Mouse (Mus musculus) forebrain, embryonic 11.5 days (tissue): ENCODE data around the gene Clec2g. TPM values are rescaled to one million over a fixed set of nuclear protein-coding genes. Genes with fewer than 3 reads are reported as not detected.
"Not testable (repeated sequence)": the region's sequence is repeated elsewhere in the genome, so short reads cannot be mapped to it uniquely, and the experiment has no call there.

Experiments used
- ATAC-seq: fragments of 200-750 bp; cut with Nextera tagmentation; replicated peaks from 2 replicates; pipeline ENCODE4 v1.8.0; 2017; ENCODE audit warnings: moderate TSS enrichment; ENCODE audit not compliant: low FRiP score
- DNase-seq: peaks from one replicate; pipeline ENCODE4 v3.0.0-alpha.2; 2017; ENCODE audit warnings: low spot score
- H3K27ac ChIP-seq: fragments of 300-500 bp; sonication (generic); 2 replicates; pipeline ENCODE4 v1.5.1; 2014; ENCODE audit warnings: low read depth, low read length
- H3K27me3 ChIP-seq: fragments of 300-500 bp; sonication (generic); 2 replicates; pipeline ENCODE4 v1.6.1; 2014; ENCODE audit warnings: mild to moderate bottlenecking, low read length, mixed read lengths; ENCODE audit not compliant: control insufficient read depth, insufficient read depth
- H3K36me3 ChIP-seq: fragments of 300-500 bp; sonication (generic); 2 replicates; pipeline ENCODE4 v1.6.1; 2014; ENCODE audit warnings: mild to moderate bottlenecking, low read length, moderate library complexity, mixed read lengths; ENCODE audit not compliant: control insufficient read depth, insufficient read depth
- H3K4me1 ChIP-seq: fragments of 300-500 bp; sonication (generic); replicated peaks from 2 replicates; pipeline ENCODE4 v1.6.1; 2014; ENCODE audit warnings: low read length, mixed read lengths; ENCODE audit not compliant: control insufficient read depth, insufficient read depth
- H3K4me2 ChIP-seq: fragments of 300-500 bp; sonication (generic); 2 replicates; pipeline ENCODE4 v1.6.1; 2014; ENCODE audit warnings: low read depth, mild to moderate bottlenecking, low read length, moderate library complexity, mixed read lengths; ENCODE audit not compliant: severe bottlenecking
- H3K4me3 ChIP-seq: fragments of 300-500 bp; sonication (generic); 2 replicates; pipeline ENCODE4 v1.5.1; 2014; ENCODE audit warnings: low read depth, low read length
- H3K9ac ChIP-seq: fragments of 300-500 bp; sonication (generic); 2 replicates; pipeline ENCODE4 v1.6.1; 2014; ENCODE audit warnings: low read length
- H3K9me3 ChIP-seq: fragments of 300-500 bp; sonication (generic); 2 replicates; pipeline ENCODE4 v1.6.1; 2016; ENCODE audit warnings: low read length, mixed read lengths; ENCODE audit not compliant: control insufficient read depth
- WGBS: fragments of 180-500 bp; shearing (Covaris S2); extraction: QIAGEN DNeasy Blood & Tissue Kit; methylation state at CpG from one replicate; pipeline ENCODE4 v1.1.7; 2014; 5-methylcytosine and 5-hydroxymethylcytosine counted together
- polyA plus RNA-seq: library from polyadenylated mRNA; unstranded; fragments of >200 nt; fragmentation: Nextera tagmentation; extraction: Ambion mirVana; gene quantifications from 2 replicates; pipeline ENCODE4 v1.2.1, GENCODE M21; 2014

Clec2g gene
- polyA plus RNA-seq, 1 experiment from 2014 or later, result not detected

DNA sequence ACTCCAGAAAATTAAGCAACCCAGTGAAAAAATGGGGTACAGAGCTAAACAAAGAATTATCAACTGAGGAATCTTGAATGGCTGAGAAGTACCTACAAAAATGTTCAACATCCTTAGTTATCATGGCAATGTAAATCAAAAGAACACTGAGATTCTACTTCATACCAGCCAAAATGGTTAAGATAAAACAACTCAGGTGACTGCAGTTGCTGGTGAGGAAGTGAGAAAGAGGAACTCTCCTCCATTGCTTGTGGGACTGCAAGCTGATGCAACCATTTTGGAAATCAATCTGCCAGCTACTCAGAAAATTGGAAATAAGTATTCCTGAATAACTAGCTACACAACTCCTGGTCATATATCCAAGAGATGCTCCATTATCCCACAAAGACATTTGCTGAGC lies 34.3 kb downstream of the Clec2g start:
- H3K27ac ChIP-seq, result no peak overlapping the region
- no peak for DNase-seq
- H3K4me2 ChIP-seq, result no peak overlapping the region
- no peaks in the 10 kb centered on the region for H3K27me3 ChIP-seq
- no peaks in the 10 kb centered on the region for H3K9me3 ChIP-seq
- H3K4me1 ChIP-seq, result no peaks in the 10 kb centered on the region
- H3K4me3 ChIP-seq, result no peak overlapping the region
- no peaks in the 10 kb centered on the region for H3K36me3 ChIP-seq
- no peak for ATAC-seq
- H3K9ac ChIP-seq, result no peak overlapping the region

DNA sequence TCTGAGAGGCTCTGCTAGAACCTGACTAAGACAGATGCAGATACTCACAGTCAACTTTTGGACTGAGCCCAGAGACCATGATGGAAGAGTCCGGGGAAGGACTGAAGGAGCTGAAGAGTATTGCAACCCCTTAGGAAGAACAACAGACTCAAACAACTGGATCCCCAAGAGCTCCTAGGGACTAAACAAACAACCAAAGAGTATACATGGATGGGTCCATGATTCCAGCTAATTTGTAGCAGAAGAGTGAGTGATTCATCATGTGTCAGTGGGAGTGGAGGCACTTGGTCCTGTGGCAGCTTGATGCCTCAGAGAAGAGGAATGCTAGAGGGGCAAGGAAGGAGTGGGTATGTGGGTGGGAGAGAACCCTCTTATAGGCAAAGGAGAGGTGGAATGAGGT lies 35.6 kb downstream of the Clec2g start:
- DNase-seq, result no peak
- WGBS, result 95% methylated on average over 1 of the region's 1 CpGs
- Histone ChIP-seq H3K27me3 (no peaks in the 10 kb centered on the region), H3K4me3 (no peak overlapping the region), H3K9me3 (no peaks in the 10 kb centered on the region), H3K9ac (no peak overlapping the region), H3K4me2 (no peak overlapping the region), H3K27ac (no peak overlapping the region), H3K36me3 (no peaks in the 10 kb centered on the region), H3K4me1 (no peaks in the 10 kb centered on the region)
- no peak for ATAC-seq

DNA sequence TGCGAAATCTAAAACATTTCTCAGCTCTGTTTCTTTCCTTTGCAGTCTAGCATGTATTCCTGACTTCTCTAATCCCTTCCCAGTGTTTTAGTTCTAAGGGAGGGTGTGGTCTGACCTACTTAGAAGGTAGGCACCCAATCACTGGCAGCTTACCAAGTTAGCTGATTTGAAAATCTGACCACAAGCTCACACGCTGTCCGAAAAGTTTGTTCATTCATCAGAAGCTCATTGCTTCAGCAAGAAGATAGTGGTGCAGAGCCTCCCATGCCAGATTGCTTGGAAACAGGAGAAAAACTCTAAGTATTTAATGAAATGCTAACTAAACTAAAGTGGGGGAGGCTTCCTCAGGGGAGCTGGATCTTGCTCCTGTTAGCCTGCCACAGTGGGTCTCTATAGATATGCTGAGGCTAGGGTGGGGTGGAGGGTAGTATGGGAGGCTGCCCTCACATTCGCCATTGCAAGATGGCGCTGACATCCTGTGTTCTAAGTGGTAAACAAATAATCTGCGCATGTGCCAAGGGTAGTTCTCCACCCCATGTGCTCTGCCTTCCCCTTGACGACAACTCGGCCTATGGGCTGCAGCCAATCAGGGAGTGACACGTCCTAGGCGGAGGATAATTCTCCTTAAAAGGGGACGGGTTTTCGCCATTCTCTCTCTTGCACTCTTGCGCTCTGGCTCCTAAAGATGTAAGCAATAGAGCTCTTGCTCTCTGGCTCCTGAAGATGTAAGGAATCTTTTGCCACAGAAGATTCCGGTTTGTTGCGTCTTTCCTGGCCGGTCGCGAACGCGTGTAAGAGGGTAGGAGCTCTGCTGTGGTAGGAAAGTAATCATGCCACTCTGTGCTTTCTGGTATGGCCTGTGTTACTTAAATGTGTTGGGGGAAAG lies 36.6 kb downstream of the Clec2g start:
- not testable (repeated sequence) for H3K27me3 ChIP-seq, DNase-seq, H3K4me3 ChIP-seq, H3K4me2 ChIP-seq, H3K4me1 ChIP-seq, ATAC-seq, H3K9me3 ChIP-seq, H3K27ac ChIP-seq, H3K9ac ChIP-seq, H3K36me3 ChIP-seq
- 97% methylated on average over 20 of the region's 20 CpGs for WGBS

DNA sequence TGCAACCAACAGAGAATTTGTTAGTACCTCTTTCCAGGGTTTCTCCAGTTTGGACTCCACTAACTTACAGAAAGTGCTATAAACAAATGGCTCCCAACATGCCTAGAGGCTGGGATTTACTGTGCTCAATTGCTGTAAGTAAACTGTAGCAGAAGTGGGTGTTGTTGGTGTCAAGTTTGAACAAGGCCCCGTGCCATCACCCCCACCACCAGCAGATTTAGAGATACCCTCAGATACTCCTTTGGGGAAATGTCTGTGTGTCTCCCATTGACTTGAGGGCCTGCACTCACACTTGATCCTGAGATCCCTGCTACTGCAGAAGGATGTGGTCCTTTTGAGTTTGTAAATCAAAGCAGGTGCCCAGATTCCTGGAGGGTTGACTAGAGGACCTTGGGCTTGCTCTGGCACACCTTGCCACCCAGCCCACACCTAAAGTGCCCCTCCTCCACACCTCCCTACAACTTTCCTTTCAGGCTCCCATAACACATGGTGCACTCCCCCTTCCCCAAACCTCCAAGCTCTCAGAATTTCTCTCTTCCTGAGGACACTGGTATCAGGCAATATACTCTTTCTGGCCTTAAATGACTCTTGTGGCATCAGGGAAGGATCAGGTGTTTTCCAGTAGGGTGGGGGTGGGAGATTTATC lies 37.3 kb downstream of the Clec2g start:
- ATAC-seq (no peak), DNase-seq (no peak)
- H3K9ac ChIP-seq, result no peak overlapping the region
- H3K4me3 ChIP-seq, result no peak overlapping the region
- no peaks in the 10 kb centered on the region for H3K36me3 ChIP-seq
- WGBS, result 85% methylated on average over 1 of the region's 1 CpGs
- H3K4me2 ChIP-seq, result no peak overlapping the region
- no peak overlapping the region for H3K27ac ChIP-seq
- no peaks in the 10 kb centered on the region for H3K27me3 ChIP-seq
- H3K4me1 ChIP-seq, result no peaks in the 10 kb centered on the region
- no peaks in the 10 kb centered on the region for H3K9me3 ChIP-seq

DNA sequence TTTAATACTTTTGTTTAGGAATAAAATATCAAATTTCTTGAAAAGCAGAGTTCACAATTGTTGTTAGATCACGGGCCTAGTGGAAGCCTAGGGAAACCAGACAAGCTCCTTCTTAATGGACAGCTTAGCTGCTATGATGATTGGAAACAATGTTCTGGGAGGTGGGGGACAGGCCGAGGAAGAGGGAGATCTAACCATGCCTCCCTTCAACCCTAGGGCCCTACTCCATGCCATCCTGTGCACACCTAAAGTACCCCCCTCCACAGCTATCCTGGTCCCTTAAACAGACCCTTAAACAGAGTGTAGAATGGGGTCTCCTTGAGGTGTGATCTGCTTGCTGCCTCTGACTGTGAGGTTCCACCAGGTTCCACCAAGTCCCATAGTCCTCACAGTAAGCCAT lies 38.0 kb downstream of the Clec2g start:
- 85% methylated on average over 2 of the region's 2 CpGs for WGBS
- H3K27me3 ChIP-seq, result no peaks in the 10 kb centered on the region
- H3K9me3 ChIP-seq, result no peaks in the 10 kb centered on the region
- ATAC-seq (no peak), DNase-seq (no peak)
- no peak overlapping the region for H3K27ac ChIP-seq
- H3K9ac ChIP-seq, result no peak overlapping the region
- H3K4me1 ChIP-seq, result no peaks in the 10 kb centered on the region
- no peak overlapping the region for H3K4me2 ChIP-seq
- H3K36me3 ChIP-seq, result no peaks in the 10 kb centered on the region
- no peak overlapping the region for H3K4me3 ChIP-seq

DNA sequence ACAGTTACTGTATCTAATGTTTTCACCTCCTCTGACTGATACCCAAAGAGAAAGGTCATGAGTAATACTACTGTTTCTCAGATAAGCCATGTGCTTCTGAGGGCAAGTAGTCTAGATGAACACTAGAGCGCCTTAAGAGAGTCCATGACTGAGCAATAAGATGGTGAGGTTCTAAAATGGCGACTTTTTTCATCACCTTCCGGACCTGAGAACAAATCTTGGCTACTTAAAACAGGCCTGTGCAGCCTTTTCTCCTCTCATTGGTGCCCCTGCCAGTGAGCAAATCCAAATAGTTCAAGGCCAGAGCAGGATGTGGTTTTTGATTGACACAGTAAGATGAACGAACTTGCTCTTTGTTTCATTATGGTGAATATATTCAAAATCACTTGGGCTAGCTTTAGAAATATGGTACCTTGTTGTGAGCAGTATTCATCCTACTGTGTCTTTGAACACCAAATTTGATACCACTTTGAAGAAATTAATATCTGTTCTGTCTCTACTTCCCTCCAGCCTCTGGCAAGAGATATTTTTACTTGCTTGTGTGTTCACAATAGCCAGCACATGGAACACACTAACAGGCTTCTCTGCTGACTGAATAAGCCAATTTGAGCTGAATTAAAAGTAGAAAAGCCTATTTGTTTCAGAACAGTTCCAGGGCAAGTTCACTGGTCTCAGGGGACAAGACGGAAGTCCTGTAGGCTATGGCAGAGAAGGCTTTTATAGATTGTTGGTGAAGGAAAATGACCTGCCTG lies 38.7 kb downstream of the Clec2g start:
- H3K4me2 ChIP-seq, result no peak overlapping the region
- DNase-seq (no peak), ATAC-seq (no peak)
- no peak overlapping the region for H3K4me3 ChIP-seq
- 86% methylated on average over 5 of the region's 5 CpGs for WGBS
- no peaks in the 10 kb centered on the region for H3K4me1 ChIP-seq
- no peak overlapping the region for H3K9ac ChIP-seq
- no peaks in the 10 kb centered on the region for H3K36me3 ChIP-seq
- no peak overlapping the region for H3K27ac ChIP-seq
- H3K27me3 ChIP-seq, result no peaks in the 10 kb centered on the region
- no peaks in the 10 kb centered on the region for H3K9me3 ChIP-seq

DNA sequence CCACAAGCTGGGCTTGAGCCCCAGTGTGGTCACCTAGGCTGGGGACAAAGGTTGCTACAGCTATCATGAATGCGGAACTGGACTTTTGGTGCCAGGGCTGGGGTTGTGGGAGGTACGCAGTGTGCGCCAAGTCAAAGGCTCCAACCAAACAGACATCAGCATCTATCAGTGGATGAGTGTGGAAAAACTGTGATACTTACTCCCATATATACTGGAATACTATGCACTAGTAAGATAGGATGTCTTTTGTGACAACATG lies 39.2 kb downstream of the Clec2g start:
- no peaks in the 10 kb centered on the region for H3K36me3 ChIP-seq
- H3K9ac ChIP-seq, result no peak overlapping the region
- DNase-seq (no peak), ATAC-seq (no peak)
- H3K4me2 ChIP-seq, result no peak overlapping the region
- WGBS, result 96% methylated on average over 3 of the region's 3 CpGs
- no peaks in the 10 kb centered on the region for H3K9me3 ChIP-seq
- H3K27ac ChIP-seq, result no peak overlapping the region
- no peaks in the 10 kb centered on the region for H3K4me1 ChIP-seq
- no peak overlapping the region for H3K4me3 ChIP-seq
- no peaks in the 10 kb centered on the region for H3K27me3 ChIP-seq

DNA sequence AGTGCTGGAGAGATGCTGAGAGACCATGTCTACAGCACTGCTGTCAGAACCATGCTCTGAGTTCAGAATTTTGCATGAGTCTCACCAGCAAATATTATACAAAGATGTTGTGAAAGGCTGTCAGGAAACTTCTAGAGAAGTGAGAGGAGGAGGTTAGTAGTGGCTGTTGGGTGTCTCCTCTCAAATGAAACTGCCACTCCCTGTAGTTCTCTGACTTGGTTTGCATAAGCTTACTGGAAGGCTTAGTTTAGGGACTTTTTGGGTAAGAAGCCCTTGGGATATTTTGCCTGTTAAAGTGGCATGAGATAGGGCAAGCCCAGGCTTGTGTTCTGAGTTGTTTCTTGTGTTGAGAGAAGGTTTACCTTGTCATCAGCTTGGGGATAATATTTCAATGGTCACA lies 40.7 kb downstream of the Clec2g start:
- not testable (repeated sequence) for H3K36me3 ChIP-seq, H3K9ac ChIP-seq, H3K4me1 ChIP-seq, H3K4me3 ChIP-seq, H3K4me2 ChIP-seq, DNase-seq, H3K27ac ChIP-seq, ATAC-seq, H3K9me3 ChIP-seq, H3K27me3 ChIP-seq
